Mouse (Mus musculus) cerebellum, adult (tissue): ENCODE data around the gene Adprhl1.

ENCODE experiments used
- ATAC-seq: cut with Nextera tagmentation; 2 replicates; pipeline ENCODE4 v1.9.2; 2017; ENCODE audit warnings: mild to moderate bottlenecking, moderate library complexity, mixed read lengths; ENCODE audit not compliant: insufficient number of reproducible peaks, low FRiP score, low TSS enrichment

Gene Adprhl1

GRCm38 (mm10) chr8:13200301-13201012 lies 53.5 kb downstream of the Adprhl1 start, which contains the start of gene Grtp1:
Gene Grtp1, minus strand, starts transcription at chr8:13200620.
- no peak for ATAC-seq

GRCm38 (mm10) chr8:13199385-13200061 lies 54.4 kb downstream of the Adprhl1 start:
- no peak for ATAC-seq

GRCm38 (mm10) chr8:13197493-13197892 lies 56.5 kb downstream of the Adprhl1 start:
- no peak for ATAC-seq

- ATAC-seq = no peak
These were observed 59.1 kb downstream of the Adprhl1 start for GRCm38 (mm10) chr8:13194818-13195217.

GRCm38 (mm10) chr8:13190235-13190634 lies 63.7 kb downstream of the Adprhl1 start:
- no peak for ATAC-seq

GRCm38 (mm10) chr8:13188857-13189256 lies 65.1 kb downstream of the Adprhl1 start:
- no peak for ATAC-seq

GRCm38 (mm10) chr8:13188052-13188555 lies 65.9 kb downstream of the Adprhl1 start:
- no peak for ATAC-seq

GRCm38 (mm10) chr8:13187638-13188037 lies 66.3 kb downstream of the Adprhl1 start:
- no peak for ATAC-seq

- ATAC-seq = no peak
These were observed 66.7 kb downstream of the Adprhl1 start for GRCm38 (mm10) chr8:13187229-13187628.

GRCm38 (mm10) chr8:13186819-13187218 lies 67.1 kb downstream of the Adprhl1 start:
- ATAC-seq = no peak

GRCm38 (mm10) chr8:13181691-13181976 lies 72.3 kb downstream of the Adprhl1 start:
- ATAC-seq = no peak

- ATAC-seq = no peak
These were observed 72.9 kb downstream of the Adprhl1 start for GRCm38 (mm10) chr8:13180911-13181690.

GRCm38 (mm10) chr8:13180408-13180807 lies 73.6 kb downstream of the Adprhl1 start:
- no peak for ATAC-seq

- no peak for ATAC-seq
These were observed 74.0 kb downstream of the Adprhl1 start for GRCm38 (mm10) chr8:13179948-13180347.

GRCm38 (mm10) chr8:13179482-13179881 lies 74.5 kb downstream of the Adprhl1 start:
- no peak for ATAC-seq

- no peak for ATAC-seq
These were observed 75.8 kb downstream of the Adprhl1 start for GRCm38 (mm10) chr8:13178137-13178536.

GRCm38 (mm10) chr8:13177173-13177852 lies 76.6 kb downstream of the Adprhl1 start:
- ATAC-seq = no peak

- ATAC-seq = no peak
These were observed 78.3 kb downstream of the Adprhl1 start for GRCm38 (mm10) chr8:13175650-13176049.

- ATAC-seq = no peak
These were observed 79.2 kb downstream of the Adprhl1 start for GRCm38 (mm10) chr8:13174811-13175210.

- no peak for ATAC-seq
These were observed 79.7 kb downstream of the Adprhl1 start for GRCm38 (mm10) chr8:13174305-13174704.
